Mouse (Mus musculus): Measurements from ENCODE around the gene Zgpat.

- no peak for TF ChIP-seq CTCF (IDR thresholded peaks at IDR 0.05; ENCODE audit: control insufficient read depth, insufficient read depth, low read length)
- no peak for TF ChIP-seq POLR2A (IDR thresholded peaks at IDR 0.05; ENCODE audit: borderline replicate concordance, control insufficient read depth, low read depth, low read length)
Observed at GRCm38 (mm10) chr2:181409643-181410042, 44.9 kb downstream of the Zgpat start.

All from bone marrow, adult 2 months (tissue).